Mouse (Mus musculus): Measurements from ENCODE around the gene Galntl6. TPM values are rescaled to one million over a fixed set of nuclear protein-coding genes. Genes with fewer than 3 reads are reported as not detected.
A peak's percentile ranks its signal among the peaks of the same experiment; 100 is the strongest.

Galntl6 gene
- polyA plus RNA-seq, 1 experiment from 2014 or later = 1.5 TPM

DNA sequence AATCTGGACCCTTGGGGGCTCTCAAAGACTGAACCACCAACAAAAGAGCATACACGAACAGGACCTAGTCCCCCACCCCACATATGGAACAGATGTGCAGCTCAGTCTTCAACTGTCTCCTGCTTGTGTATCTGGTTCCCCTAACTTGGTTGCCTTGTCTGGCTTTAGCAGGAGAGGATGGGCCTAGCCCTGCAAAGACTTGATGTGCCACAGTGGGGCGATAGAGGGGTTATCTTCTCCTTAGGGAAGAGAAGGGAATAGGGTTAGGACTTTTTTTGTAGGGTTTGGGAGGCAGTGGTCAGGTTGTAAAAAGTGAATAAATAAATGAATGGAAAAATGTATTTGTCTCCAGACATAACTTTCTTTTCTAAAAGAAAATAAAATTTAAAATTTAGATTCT, 678.2 kb downstream of the Galntl6 start:
- H3K27me3 ChIP-seq = no peaks in the 10 kb centered on the region
- H3K4me2 ChIP-seq = no peak overlapping the region
- H3K36me3 ChIP-seq = no peaks in the 10 kb centered on the region
- H3K27ac ChIP-seq = no peak overlapping the region
- 36% methylated on average over 2 of the region's 2 CpGs for WGBS
- H3K4me3 ChIP-seq (replicated peaks) = no peak overlapping the region
- H3K9ac ChIP-seq = no peak overlapping the region
- no peaks in the 10 kb centered on the region for H3K4me1 ChIP-seq
- no peak for ATAC-seq (replicated peaks; ENCODE audit: low FRiP score)
- H3K9me3 ChIP-seq (replicated peaks) = no peaks in the 10 kb centered on the region

DNA sequence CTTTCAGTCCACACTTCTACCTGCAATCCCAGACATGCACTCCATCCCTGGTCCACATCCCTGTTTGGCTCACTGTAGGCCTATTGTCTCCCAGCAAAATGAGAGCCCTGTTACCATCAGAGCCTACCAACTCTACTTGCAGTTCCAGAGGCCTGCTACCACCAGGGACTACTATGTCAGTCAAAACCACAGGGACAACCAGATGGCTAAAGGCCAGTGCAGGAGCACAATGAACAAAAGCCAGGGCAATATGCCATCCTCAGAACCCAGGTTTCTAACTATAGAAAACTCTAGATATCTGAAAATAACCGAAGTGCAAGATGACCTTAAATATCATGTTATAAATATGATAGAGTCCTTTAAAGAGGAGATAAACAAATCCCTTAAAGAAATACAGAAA, 683.7 kb downstream of the Galntl6 start:
- Histone ChIP-seq H3K27ac (no peak overlapping the region), H3K9ac (no peak overlapping the region), H3K4me3 (replicated peaks) (no peak overlapping the region), H3K27me3 (no peaks in the 10 kb centered on the region), H3K9me3 (replicated peaks) (no peaks in the 10 kb centered on the region), H3K36me3 (no peaks in the 10 kb centered on the region), H3K4me1 (no peaks in the 10 kb centered on the region), H3K4me2 (no peak overlapping the region)
- no peak for ATAC-seq (replicated peaks; ENCODE audit: low FRiP score)
- WGBS = 88% methylated on average over 1 of the region's 1 CpGs

DNA sequence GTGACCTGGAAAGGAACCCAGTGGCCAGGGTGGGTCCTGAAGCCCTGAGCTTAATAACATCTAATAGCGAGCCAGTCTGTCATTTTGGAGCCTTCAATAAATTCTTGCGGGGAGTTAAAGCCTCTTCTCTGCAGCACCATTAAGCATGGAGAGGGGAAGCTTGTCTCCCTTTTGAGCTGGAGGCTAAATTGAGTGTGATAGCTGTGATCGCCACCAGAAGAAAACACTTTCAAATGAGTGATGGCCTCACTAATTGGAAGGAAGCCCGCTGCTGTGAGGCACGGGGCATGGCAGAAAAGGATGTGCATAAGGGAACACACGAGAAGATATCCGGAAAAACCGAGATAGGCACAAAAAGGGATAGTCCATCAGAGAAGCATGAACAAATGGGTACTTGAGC, 694.6 kb downstream of the Galntl6 start:
- H3K4me2 ChIP-seq = no peak overlapping the region
- H3K4me3 ChIP-seq (replicated peaks) = no peak overlapping the region
- ATAC-seq (replicated peaks; ENCODE audit: low FRiP score) = no peak
- whole genome bisulfite sequencing = 44% methylated on average over 8 of the region's 8 CpGs
- no peaks in the 10 kb centered on the region for H3K27me3 ChIP-seq
- H3K36me3 ChIP-seq = no peaks in the 10 kb centered on the region
- no peak overlapping the region for H3K9ac ChIP-seq
- H3K4me1 ChIP-seq = no peaks in the 10 kb centered on the region
- no peak overlapping the region for H3K27ac ChIP-seq
- H3K9me3 ChIP-seq (replicated peaks) = no peaks in the 10 kb centered on the region

DNA sequence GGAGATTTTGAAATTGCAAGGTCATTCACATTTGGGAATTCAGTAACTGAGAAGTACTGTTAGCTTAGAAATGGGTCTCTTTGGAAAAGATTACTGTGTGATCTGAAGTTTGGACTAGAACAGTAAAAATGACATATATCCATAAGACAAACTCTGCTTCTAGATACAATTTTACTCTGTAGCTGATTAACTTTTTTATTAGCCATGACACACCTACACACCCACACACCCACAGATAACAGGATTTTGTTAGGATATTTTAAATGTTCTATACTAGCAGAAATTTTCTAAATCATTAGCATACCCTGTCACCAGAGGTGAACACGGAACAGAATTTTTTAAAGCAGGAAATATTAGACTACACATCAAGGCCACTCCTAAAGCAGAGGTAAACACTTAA, 722.7 kb downstream of the Galntl6 start:
- H3K9me3 ChIP-seq (replicated peaks) = no peaks in the 10 kb centered on the region
- no peak overlapping the region for H3K4me2 ChIP-seq
- no peaks in the 10 kb centered on the region for H3K27me3 ChIP-seq
- ATAC-seq (replicated peaks; ENCODE audit: low FRiP score) = no peak
- H3K27ac ChIP-seq = no peak overlapping the region
- H3K4me3 ChIP-seq (replicated peaks) = no peak overlapping the region
- no peaks in the 10 kb centered on the region for H3K36me3 ChIP-seq
- H3K4me1 ChIP-seq = no peaks in the 10 kb centered on the region
- no peak overlapping the region for H3K9ac ChIP-seq
- 82% methylated on average over 1 of the region's 1 CpGs for whole genome bisulfite sequencing

DNA sequence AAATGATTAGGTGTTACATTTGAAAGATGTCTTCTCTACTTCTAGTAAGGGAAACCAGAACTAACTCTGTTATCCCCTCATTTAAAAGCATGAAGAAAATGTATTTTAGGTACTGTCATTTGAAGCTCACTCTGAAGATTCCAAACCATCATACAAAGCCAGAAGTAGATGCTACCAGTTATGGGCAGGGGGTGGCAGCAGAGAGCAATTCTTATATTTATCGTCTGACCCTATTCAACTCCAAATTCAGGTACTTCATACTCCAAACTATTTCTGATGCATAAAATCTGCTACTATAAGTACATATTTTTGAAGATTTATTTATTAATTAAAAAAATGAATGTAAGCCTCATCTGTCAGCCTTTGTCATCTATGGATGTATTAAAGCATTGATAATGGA, 765.5 kb downstream of the Galntl6 start:
- H3K4me2 ChIP-seq = no peak overlapping the region
- no peaks in the 10 kb centered on the region for H3K36me3 ChIP-seq
- no peak overlapping the region for H3K27ac ChIP-seq
- no peak overlapping the region for H3K4me3 ChIP-seq (replicated peaks)
- H3K9me3 ChIP-seq (replicated peaks) = no peaks in the 10 kb centered on the region
- no peaks in the 10 kb centered on the region for H3K27me3 ChIP-seq
- WGBS = 14% methylated on average over 1 of the region's 1 CpGs
- H3K4me1 ChIP-seq = no peaks in the 10 kb centered on the region
- H3K9ac ChIP-seq = no peak overlapping the region
- no peak for ATAC-seq (replicated peaks; ENCODE audit: low FRiP score)

DNA sequence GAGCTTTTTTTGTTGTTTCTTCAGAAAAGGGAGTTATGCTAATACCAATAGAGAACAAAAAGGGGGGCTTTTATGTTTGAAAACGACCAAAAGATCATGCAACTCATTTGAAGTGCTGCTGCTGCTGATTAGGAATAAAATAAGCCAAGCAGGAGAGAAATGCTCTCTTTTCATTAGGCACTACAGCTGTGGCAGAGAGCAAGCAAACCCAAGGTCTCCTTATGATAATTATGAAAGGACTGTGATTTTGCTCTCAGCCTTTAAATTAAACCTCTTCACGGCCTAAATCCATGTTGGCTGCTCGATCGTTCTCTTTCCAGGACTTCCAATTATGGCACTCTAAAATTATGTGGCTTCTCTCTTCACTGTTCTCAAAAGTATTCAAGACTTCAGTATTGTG, 825.7 kb downstream of the Galntl6 start:
- no peak overlapping the region for H3K4me3 ChIP-seq (replicated peaks)
- H3K27ac ChIP-seq = no peak overlapping the region
- 79% methylated on average over 4 of the region's 4 CpGs for WGBS
- H3K36me3 ChIP-seq = no peaks in the 10 kb centered on the region
- H3K27me3 ChIP-seq = no peaks in the 10 kb centered on the region
- ATAC-seq (replicated peaks; ENCODE audit: low FRiP score) = no peak
- H3K9me3 ChIP-seq (replicated peaks) = no peaks in the 10 kb centered on the region
- no peak overlapping the region for H3K9ac ChIP-seq
- H3K4me2 ChIP-seq = no peak overlapping the region
- no peaks in the 10 kb centered on the region for H3K4me1 ChIP-seq

DNA sequence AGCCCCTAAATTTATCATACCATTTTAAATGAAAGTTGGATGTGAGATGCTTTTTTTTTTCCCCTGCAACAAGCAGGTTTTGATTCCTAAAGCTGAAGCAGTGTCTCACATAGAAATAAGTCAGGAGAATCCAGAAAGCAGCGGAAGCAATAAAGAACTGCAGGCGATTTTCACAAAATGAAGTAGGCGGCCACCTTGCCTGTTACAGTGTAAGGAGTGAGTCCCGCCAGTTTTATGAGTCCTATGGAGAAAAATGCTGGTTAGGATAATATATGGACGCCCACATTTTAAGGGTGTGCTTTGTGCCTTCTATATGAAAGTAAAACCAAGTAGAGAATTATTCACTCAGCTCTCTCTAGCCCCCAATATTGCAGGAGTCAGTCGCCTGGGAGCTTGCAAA, 827.5 kb downstream of the Galntl6 start:
- Histone ChIP-seq H3K4me3 (replicated peaks) (no peak overlapping the region), H3K4me2 (no peak overlapping the region), H3K27me3 (no peaks in the 10 kb centered on the region), H3K4me1 (no peaks in the 10 kb centered on the region), H3K9me3 (replicated peaks) (no peaks in the 10 kb centered on the region), H3K9ac (no peak overlapping the region), H3K27ac (no peak overlapping the region), H3K36me3 (no peaks in the 10 kb centered on the region)
- no peak for ATAC-seq (replicated peaks; ENCODE audit: low FRiP score)
- 84% methylated on average over 6 of the region's 6 CpGs for WGBS

DNA sequence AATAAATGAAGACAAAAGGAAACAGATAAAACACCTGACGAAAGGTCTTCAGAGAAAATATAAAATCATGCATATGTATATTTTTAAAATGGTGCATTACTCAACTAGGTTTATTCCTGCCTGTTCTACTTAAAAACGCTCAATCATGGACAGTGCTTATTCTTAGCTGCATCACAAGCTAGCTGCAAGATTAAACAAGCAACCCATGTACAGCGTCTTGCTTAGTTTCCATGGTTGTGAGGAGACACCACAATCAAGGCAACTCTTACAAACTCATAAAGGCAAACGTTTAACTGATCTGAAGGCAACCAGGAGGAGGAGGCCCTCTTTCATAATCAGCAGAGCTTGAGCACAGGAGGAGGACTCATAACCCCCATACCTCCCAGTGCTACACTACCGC, 830.7 kb downstream of the Galntl6 start:
- Histone ChIP-seq H3K36me3 (no peaks in the 10 kb centered on the region), H3K4me3 (replicated peaks) (no peak overlapping the region), H3K4me2 (no peak overlapping the region), H3K9me3 (replicated peaks) (no peaks in the 10 kb centered on the region), H3K27ac (no peak overlapping the region), H3K9ac (no peak overlapping the region), H3K27me3 (no peaks in the 10 kb centered on the region), H3K4me1 (no peaks in the 10 kb centered on the region)
- 77% methylated on average over 5 of the region's 5 CpGs for WGBS
- ATAC-seq (replicated peaks; ENCODE audit: low FRiP score) = no peak

DNA sequence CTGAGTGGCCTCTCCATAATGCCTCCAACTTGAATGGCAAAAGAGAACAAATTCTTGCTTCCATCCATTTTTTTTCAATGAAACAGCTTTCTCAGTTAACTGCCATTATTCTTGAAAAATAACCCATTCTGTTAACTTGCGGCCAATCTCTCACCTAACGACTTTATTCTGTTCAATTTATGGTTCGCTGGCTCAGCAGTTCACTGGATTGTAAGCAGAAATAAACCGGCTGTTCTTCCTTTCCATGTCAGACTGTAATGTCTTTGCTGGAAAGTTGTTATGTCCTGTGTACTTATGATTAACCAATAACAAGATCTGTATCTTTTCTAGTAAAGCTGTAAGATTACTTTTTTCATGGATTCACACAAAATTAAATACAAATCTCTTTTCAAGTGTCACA, 837.8 kb downstream of the Galntl6 start:
- Histone ChIP-seq H3K4me3 (replicated peaks) (no peak overlapping the region), H3K4me2 (no peak overlapping the region), H3K27ac (no peak overlapping the region), H3K4me1 (0 out of 2 replicates have a peak, but pooled peaks cover 3% of the 10 kb centered on the region), H3K9ac (no peak overlapping the region), H3K27me3 (no peaks in the 10 kb centered on the region), H3K9me3 (replicated peaks) (no peaks in the 10 kb centered on the region), H3K36me3 (no peaks in the 10 kb centered on the region)
- no peak for ATAC-seq (replicated peaks; ENCODE audit: low FRiP score)
- WGBS = 30% methylated on average over 4 of the region's 4 CpGs

DNA sequence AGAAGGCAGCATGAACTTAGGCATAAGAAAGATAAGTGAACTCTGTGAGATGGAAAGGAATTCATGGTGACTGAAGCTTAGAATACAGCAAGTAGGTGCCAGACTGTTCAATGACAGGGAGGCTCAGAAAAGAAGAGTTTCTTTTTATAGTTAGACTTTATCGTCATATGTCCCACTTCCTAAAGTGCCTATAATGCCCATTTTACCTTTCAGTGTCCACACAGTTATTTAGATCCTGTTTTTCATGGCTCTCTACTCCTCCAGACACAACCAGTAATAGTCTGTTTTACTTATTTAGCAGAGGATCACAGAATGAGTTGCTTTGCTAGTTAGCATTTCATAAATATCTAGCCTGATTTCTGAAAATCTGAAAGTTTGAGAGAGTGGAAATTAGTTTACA, 838.7 kb downstream of the Galntl6 start:
- H3K4me2 ChIP-seq = no peak overlapping the region
- H3K27ac ChIP-seq = no peak overlapping the region
- no peak for ATAC-seq (replicated peaks; ENCODE audit: low FRiP score)
- H3K27me3 ChIP-seq = no peaks in the 10 kb centered on the region
- H3K4me1 ChIP-seq = 0 out of 2 replicates have a peak, but pooled peaks cover 3% of the 10 kb centered on the region
- H3K4me3 ChIP-seq (replicated peaks) = no peak overlapping the region
- no peak overlapping the region for H3K9ac ChIP-seq
- H3K36me3 ChIP-seq = no peaks in the 10 kb centered on the region
- WGBS = 96% methylated on average over 1 of the region's 1 CpGs
- H3K9me3 ChIP-seq (replicated peaks) = no peaks in the 10 kb centered on the region

DNA sequence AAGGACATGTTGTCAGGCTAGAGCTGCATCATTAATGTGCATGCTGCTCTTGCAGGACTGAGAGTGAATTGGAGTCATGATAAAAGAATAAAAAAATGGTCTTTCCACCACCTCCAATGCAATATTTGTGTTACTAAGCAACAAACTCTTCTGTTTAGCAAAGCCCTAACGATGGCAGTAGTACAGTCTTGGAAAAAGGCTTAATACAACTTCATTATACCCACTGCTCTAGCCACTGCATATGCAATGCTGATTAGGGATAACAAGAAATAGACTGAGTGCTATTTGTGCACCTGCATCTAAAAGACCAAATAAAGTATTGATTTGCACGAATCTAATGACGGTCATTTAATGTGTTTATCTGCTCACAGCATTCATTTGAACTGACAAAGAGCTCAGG, 880.2 kb downstream of the Galntl6 start:
- no peaks in the 10 kb centered on the region for H3K9me3 ChIP-seq (replicated peaks)
- H3K27ac ChIP-seq = no peak overlapping the region
- ATAC-seq (replicated peaks; ENCODE audit: low FRiP score) = no peak
- H3K9ac ChIP-seq = no peak overlapping the region
- H3K4me2 ChIP-seq = no peak overlapping the region
- H3K4me3 ChIP-seq (replicated peaks) = no peak overlapping the region
- H3K4me1 ChIP-seq = no peaks in the 10 kb centered on the region
- H3K36me3 ChIP-seq = no peaks in the 10 kb centered on the region
- no peaks in the 10 kb centered on the region for H3K27me3 ChIP-seq
- WGBS = 87% methylated on average over 3 of the region's 3 CpGs

DNA sequence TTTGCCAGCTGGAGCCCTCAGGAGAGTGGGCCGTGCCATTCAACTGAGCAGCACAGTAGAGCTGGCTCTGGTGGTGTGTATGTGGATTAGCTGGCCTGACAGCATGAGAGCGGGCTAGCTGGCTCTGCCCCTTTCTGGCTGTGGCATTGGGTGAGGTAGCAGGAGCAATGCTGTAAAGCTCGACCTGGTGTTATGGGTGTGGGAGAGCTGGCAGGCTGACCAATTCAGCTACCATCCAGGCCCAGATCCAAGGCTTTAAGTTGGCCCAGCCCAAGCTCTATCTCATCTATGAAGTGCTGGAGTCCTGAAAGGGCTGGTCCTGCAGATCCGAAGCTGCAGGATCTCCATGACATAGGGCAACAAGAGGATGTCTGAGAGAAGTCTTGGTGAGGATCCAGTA, 886.9 kb downstream of the Galntl6 start:
- H3K27ac ChIP-seq = no peak overlapping the region
- H3K4me1 ChIP-seq = no peaks in the 10 kb centered on the region
- H3K27me3 ChIP-seq = no peaks in the 10 kb centered on the region
- H3K4me3 ChIP-seq (replicated peaks) = no peak overlapping the region
- no peak overlapping the region for H3K4me2 ChIP-seq
- 92% methylated on average over 4 of the region's 4 CpGs for WGBS
- no peak overlapping the region for H3K9ac ChIP-seq
- no peak for ATAC-seq (replicated peaks; ENCODE audit: low FRiP score)
- H3K36me3 ChIP-seq = no peaks in the 10 kb centered on the region
- H3K9me3 ChIP-seq (replicated peaks) = no peaks in the 10 kb centered on the region

DNA sequence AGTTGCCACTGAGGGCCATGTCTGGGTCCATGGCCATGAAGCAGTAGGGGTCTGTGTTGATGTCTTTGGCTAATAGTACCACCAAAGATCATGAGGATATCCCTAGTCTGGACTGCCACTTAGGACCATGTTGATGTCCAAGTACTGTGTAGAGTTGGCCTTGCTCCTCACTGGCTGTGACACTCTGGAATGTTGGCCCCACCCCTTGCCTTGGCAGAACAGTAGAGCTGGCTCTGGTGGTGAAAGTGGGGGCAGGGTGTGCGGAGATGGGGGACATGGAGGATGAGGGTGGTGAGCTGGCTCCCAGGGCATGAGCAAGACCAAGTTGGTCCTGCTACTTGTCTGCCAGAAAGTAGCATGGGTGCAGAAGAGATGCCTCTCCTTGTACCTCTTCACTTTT, 887.3 kb downstream of the Galntl6 start:
- Histone ChIP-seq H3K4me2 (no peak overlapping the region), H3K4me1 (no peaks in the 10 kb centered on the region), H3K9ac (no peak overlapping the region), H3K27ac (no peak overlapping the region), H3K9me3 (replicated peaks) (no peaks in the 10 kb centered on the region), H3K4me3 (replicated peaks) (no peak overlapping the region), H3K27me3 (no peaks in the 10 kb centered on the region), H3K36me3 (no peaks in the 10 kb centered on the region)
- peak; percentile 29; the same call in 1 of the 2 replicates for ATAC-seq (replicated peaks; ENCODE audit: low FRiP score)
- 82% methylated on average over 1 of the region's 1 CpGs for WGBS

Measured in kidney, embryonic 15.5 days (tissue).